In genomic region chr19:46135297-46135696, GRCm38 (mm10) we compare ENCODE assay signal across 8 mouse cellular contexts. TPM values are rescaled to one million over a fixed set of nuclear protein-coding genes. Genes with fewer than 3 reads are reported as not detected.
DNase-seq lines count a peak whose midpoint lies in the region; ATAC-seq and TF ChIP-seq lines count a peak whose summit lies in the region.

No protein-coding gene starts in this region.

- ATAC-seq in granulocyte monocyte progenitor cell, adult 5-6 weeks (replicated peaks; ENCODE audit: poor library complexity, severe bottlenecking), result peak; percentile 60
- 0 out of 2 replicates have a peak, but pooled peaks have one; percentile 9 for ATAC-seq in intestine, postnatal 0 days
- peak; percentile 41 for ATAC-seq in midbrain, embryonic 11.5 days (ENCODE audit: low FRiP score)

- no peaks in the 10 kb centered on the region for H3K36me3 ChIP-seq in embryonic facial prominence, embryonic 10.5 days (replicated peaks)
- no peaks in the 10 kb centered on the region for H3K36me3 ChIP-seq in intestine, postnatal 0 days (ENCODE audit: control insufficient read depth, insufficient read depth)
- no peaks in the 10 kb centered on the region for H3K36me3 ChIP-seq in midbrain, embryonic 11.5 days (ENCODE audit: control insufficient read depth, insufficient read depth, low read length)

- 2% methylated on average over 12 of the region's 12 CpGs for WGBS in embryonic facial prominence, embryonic 10.5 days
- WGBS in intestine, postnatal 0 days, result under 1% methylated on average over 12 of the region's 12 CpGs
- under 1% methylated on average over 12 of the region's 12 CpGs for WGBS in midbrain, embryonic 11.5 days

- H3K27me3 ChIP-seq in embryonic facial prominence, embryonic 10.5 days (replicated peaks; ENCODE audit: low read depth, poor library complexity, severe bottlenecking), result peaks cover 100% of the 10 kb centered on the region
- H3K27me3 ChIP-seq in intestine, postnatal 0 days (replicated peaks; ENCODE audit: control insufficient read depth, insufficient read depth, low read length), result peaks cover 75% of the 10 kb centered on the region
- peaks cover 78% of the 10 kb centered on the region for H3K27me3 ChIP-seq in midbrain, embryonic 11.5 days (ENCODE audit: control insufficient read depth, insufficient read depth, low read length)

- H3K27ac ChIP-seq in embryonic facial prominence, embryonic 10.5 days (replicated peaks), result no peak overlapping the region
- H3K27ac ChIP-seq in intestine, postnatal 0 days (ENCODE audit: low read depth, low read length), result no peak overlapping the region
- H3K27ac ChIP-seq in midbrain, embryonic 11.5 days (ENCODE audit: low read depth, low read length), result no peak overlapping the region

- peak; percentile 99 for TF ChIP-seq CTCF in intestine, postnatal 0 days (IDR thresholded peaks at IDR 0.05; ENCODE audit: low read depth)

- intact Hi-C loops in left cerebral cortex, postnatal 36 days (cut with DNase I), result loop anchor here (1.0 to 2.0 kb wide), 2 partner anchors 119 to 174 kb away; no protein-coding TSS in a partner anchor

- H3K4me1 ChIP-seq in embryonic facial prominence, embryonic 10.5 days, result peaks cover 31% of the 10 kb centered on the region
- H3K4me1 ChIP-seq in intestine, postnatal 0 days (replicated peaks; ENCODE audit: control insufficient read depth, insufficient read depth, low read length), result peaks cover 10% of the 10 kb centered on the region; the same call in 1 of the 2 replicates
- peaks cover 20% of the 10 kb centered on the region for H3K4me1 ChIP-seq in midbrain, embryonic 11.5 days (ENCODE audit: control insufficient read depth, insufficient read depth, low read length)

- H3K4me2 ChIP-seq in intestine, postnatal 0 days (replicated peaks; ENCODE audit: low read depth), result peak overlapping the region; percentile 99
- H3K4me2 ChIP-seq in midbrain, embryonic 11.5 days, result peak overlapping the region; percentile 92

- peak overlapping the region; percentile 46; the same call in 1 of the 2 replicates for H3K9ac ChIP-seq in intestine, postnatal 0 days (ENCODE audit: low read depth, low read length)
- H3K9ac ChIP-seq in midbrain, embryonic 11.5 days (ENCODE audit: low read length), result no peak overlapping the region; the same call in 1 of the 2 replicates

- H3K9me3 ChIP-seq in embryonic facial prominence, embryonic 10.5 days, result no peaks in the 10 kb centered on the region
- H3K9me3 ChIP-seq in intestine, postnatal 0 days (ENCODE audit: control insufficient read depth), result no peaks in the 10 kb centered on the region
- H3K9me3 ChIP-seq in midbrain, embryonic 11.5 days (ENCODE audit: control insufficient read depth, low read length), result no peaks in the 10 kb centered on the region

- DNase-seq in adrenal gland, postnatal 10 days, result peak; percentile 94
- peak; percentile 91 for DNase-seq in embryonic facial prominence, embryonic 10.5 days (ENCODE audit: low spot score)
- peak; percentile 86 to 89 for DNase-seq in left cerebral cortex, postnatal 36 days (ENCODE audit: low spot score in 2 of 2)
- peak; percentile 99 for DNase-seq in midbrain, embryonic 11.5 days (ENCODE audit: low spot score, missing footprints)
- DNase-seq in right cerebral cortex, postnatal 4 days, result peak; percentile 97
- peak; percentile 68 for DNase-seq in yolk sac, embryonic 10.5 days (ENCODE audit: low spot score)

- H3K4me3 ChIP-seq in embryonic facial prominence, embryonic 10.5 days, result peak overlapping the region; percentile 68
- peak overlapping the region; percentile 51 for H3K4me3 ChIP-seq in intestine, postnatal 0 days (ENCODE audit: low read depth, low read length)
- peak overlapping the region; percentile 46 for H3K4me3 ChIP-seq in midbrain, embryonic 11.5 days (ENCODE audit: low read depth, low read length)

RNA-seq across cellular contexts. Expression of gene Elovl3, which starts 3.6 kb away (rescaled TPM):
- total RNA-seq in adrenal gland, postnatal 10 days (2021), result 10 to 100 TPM in 1 of 2 experiments, 1 to 10 TPM in 1; 6.1 to 10.3 TPM
- 0.10 TPM in 1 of 2 replicates, not detected in the other for polyA plus RNA-seq in embryonic facial prominence, embryonic 10.5 days (2016; fragmentation: Nextera tagmentation; extraction: Ambion mirVana)
- not detected in 2 replicates for total RNA-seq in granulocyte monocyte progenitor cell, adult 5-6 weeks (2014; fragmentation: Nextera tagmentation)
- total RNA-seq in granulocyte monocyte progenitor cell, adult 5-6 weeks (2017), result not detected in 2 replicates
- not detected in 2 replicates for polyA plus RNA-seq in intestine, postnatal 0 days (2015; fragmentation: Nextera tagmentation; extraction: Ambion mirVana)
- total RNA-seq in left cerebral cortex, postnatal 36 days (2021), result not detected
- not detected in 2 replicates for polyA plus RNA-seq in midbrain, embryonic 11.5 days (2014; fragmentation: Nextera tagmentation; extraction: Ambion mirVana)

RNA-seq across cellular contexts. Expression of gene Pitx3, which starts 12.8 kb away (rescaled TPM):
- 1 to 10 TPM in 1 of 2 experiments, under 1 TPM in 1; 0.81 to 2.5 TPM for total RNA-seq in adrenal gland, postnatal 10 days (2021)
- polyA plus RNA-seq in embryonic facial prominence, embryonic 10.5 days (2016; fragmentation: Nextera tagmentation; extraction: Ambion mirVana), result 0.36 and 0.71 TPM in 2 replicates
- not detected in 2 replicates for total RNA-seq in granulocyte monocyte progenitor cell, adult 5-6 weeks (2014; fragmentation: Nextera tagmentation)
- not detected in 2 replicates for total RNA-seq in granulocyte monocyte progenitor cell, adult 5-6 weeks (2017)
- not detected in 2 replicates for polyA plus RNA-seq in intestine, postnatal 0 days (2015; fragmentation: Nextera tagmentation; extraction: Ambion mirVana)
- not detected for total RNA-seq in left cerebral cortex, postnatal 36 days (2021)
- polyA plus RNA-seq in midbrain, embryonic 11.5 days (2014; fragmentation: Nextera tagmentation; extraction: Ambion mirVana), result 0.18 and 0.39 TPM in 2 replicates

RNA-seq across cellular contexts. Expression of gene Gbf1, which starts 17.0 kb away (rescaled TPM):
- total RNA-seq in adrenal gland, postnatal 10 days (2021), result 10 to 100 TPM; 50.5 to 60.0 TPM
- 42.8 and 46.7 TPM in 2 replicates for polyA plus RNA-seq in embryonic facial prominence, embryonic 10.5 days (2016; fragmentation: Nextera tagmentation; extraction: Ambion mirVana)
- total RNA-seq in granulocyte monocyte progenitor cell, adult 5-6 weeks (2014; fragmentation: Nextera tagmentation), result 59.7 and 63.2 TPM in 2 replicates
- 46.4 and 48.1 TPM in 2 replicates for total RNA-seq in granulocyte monocyte progenitor cell, adult 5-6 weeks (2017)
- 28.0 and 32.1 TPM in 2 replicates for polyA plus RNA-seq in intestine, postnatal 0 days (2015; fragmentation: Nextera tagmentation; extraction: Ambion mirVana)
- 10 to 100 TPM; 91.1 to 99.0 TPM for total RNA-seq in left cerebral cortex, postnatal 36 days (2021)
- polyA plus RNA-seq in midbrain, embryonic 11.5 days (2014; fragmentation: Nextera tagmentation; extraction: Ambion mirVana), result 36.6 and 42.6 TPM in 2 replicates

RNA-seq across cellular contexts. Expression of gene Nolc1, which starts 59.6 kb away (rescaled TPM):
- 10 to 100 TPM; 38.8 to 45.0 TPM for total RNA-seq in adrenal gland, postnatal 10 days (2021)
- 161 and 167 TPM in 2 replicates for polyA plus RNA-seq in embryonic facial prominence, embryonic 10.5 days (2016; fragmentation: Nextera tagmentation; extraction: Ambion mirVana)
- 108 and 112 TPM in 2 replicates for total RNA-seq in granulocyte monocyte progenitor cell, adult 5-6 weeks (2014; fragmentation: Nextera tagmentation)
- total RNA-seq in granulocyte monocyte progenitor cell, adult 5-6 weeks (2017), result 187 and 211 TPM in 2 replicates
- 22.2 and 25.1 TPM in 2 replicates for polyA plus RNA-seq in intestine, postnatal 0 days (2015; fragmentation: Nextera tagmentation; extraction: Ambion mirVana)
- 10 to 100 TPM; 42.5 to 44.1 TPM for total RNA-seq in left cerebral cortex, postnatal 36 days (2021)
- 115 and 117 TPM in 2 replicates for polyA plus RNA-seq in midbrain, embryonic 11.5 days (2014; fragmentation: Nextera tagmentation; extraction: Ambion mirVana)

Comparison
In these comparisons a context has a peak if more than half of its experiments do, and no peak if none do; other contexts are left out.
1. ATAC-seq: peak in every context shown above with its lines; median percentile 60 in granulocyte monocyte progenitor cell, adult 5-6 weeks; 41 in midbrain, embryonic 11.5 days; 9 in intestine, postnatal 0 days.
2. RNA of gene Elovl3, which starts 3.6 kb away (total RNA-seq): 6.1 to 10.3 TPM in adrenal gland, postnatal 10 days; not detected in left cerebral cortex, postnatal 36 days and not detected in granulocyte monocyte progenitor cell, adult 5-6 weeks; every median in the first group is over 4 times any median in the second.
3. Peak in every context shown above with its lines, with median percentiles within 50 percentile points of each other: DNase-seq and H3K4me3 ChIP-seq.